Mouse (Mus musculus): ENCODE measurements around the gene Nav2. TPM values are rescaled to one million over a fixed set of nuclear protein-coding genes. Genes with fewer than 3 reads are reported as not detected.

The Nav2 gene
- total RNA-seq, 2 experiments from 2014 or later = 200 to 220 TPM

DNA sequence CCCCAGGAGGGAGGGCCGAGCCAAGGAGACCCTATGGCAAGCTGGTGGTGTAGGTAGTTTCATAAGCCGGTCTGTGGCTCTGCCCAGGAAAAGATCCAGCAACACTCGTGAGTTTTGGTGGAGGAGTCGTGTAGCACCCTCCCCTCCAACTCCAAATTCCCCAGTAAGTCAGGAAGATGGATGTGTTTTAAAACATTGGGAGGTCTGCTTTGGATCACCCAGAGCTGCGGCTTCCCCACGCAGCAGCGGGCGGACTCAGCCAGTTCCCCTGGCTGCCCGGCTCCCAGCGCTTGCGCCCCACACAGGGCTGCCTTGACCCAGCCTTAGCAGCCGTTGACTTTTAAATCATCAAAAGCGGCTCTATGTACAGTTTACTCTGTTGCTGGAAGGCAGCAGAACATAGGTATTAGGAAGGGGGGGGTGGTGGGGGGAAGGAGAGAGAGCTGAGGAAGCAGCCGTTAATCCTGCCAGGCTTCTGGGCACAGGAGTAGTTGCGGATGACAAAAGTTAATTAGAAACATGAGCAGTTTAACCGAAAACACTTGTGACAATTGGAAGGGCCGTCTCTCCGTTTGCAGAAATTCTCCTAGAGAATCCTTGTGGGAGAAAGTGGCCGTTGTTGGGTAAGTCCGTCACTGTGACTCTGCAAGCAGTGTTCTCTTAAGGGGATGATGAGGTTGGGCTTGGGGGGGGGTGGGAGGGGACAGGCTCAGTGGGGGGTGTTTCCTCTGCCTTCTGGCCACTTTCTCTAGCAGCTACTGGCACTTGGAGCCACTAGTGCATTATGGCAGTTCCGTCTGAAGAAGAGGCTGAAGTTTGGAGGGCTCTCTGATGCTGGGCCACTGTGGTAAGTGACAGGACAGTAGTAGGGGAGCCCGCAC lies 542.0 kb downstream of the Nav2 start:
- no peak for DNase-seq
- intact Hi-C loops (cut with DNase I) = no loop called here

DNA sequence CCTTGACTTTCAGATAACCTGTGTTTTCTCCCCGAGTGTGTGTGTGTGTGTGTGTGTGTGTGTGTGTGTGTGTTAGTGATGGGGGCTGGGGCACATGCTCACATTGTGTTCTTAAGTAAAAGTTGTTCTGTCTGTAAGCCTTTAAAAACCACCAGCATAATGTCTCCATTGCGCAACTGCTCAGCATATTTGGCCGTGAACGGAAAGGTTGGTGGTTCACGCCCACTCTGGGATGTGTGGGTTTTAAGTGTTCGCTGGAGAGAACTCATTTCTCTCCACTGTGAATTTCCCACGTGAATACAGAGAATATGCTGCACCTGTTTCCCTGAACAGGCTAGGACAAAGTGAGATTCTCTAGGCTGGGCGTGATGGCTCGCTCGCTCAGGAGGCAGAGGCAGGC lies 542.7 kb downstream of the Nav2 start:
- intact Hi-C loops (cut with DNase I) = no loop called here
- no peak for DNase-seq

- intact Hi-C loops (cut with DNase I) = no loop called here
- DNase-seq = no peak
These were observed 543.8 kb downstream of the Nav2 start for GRCm38 (mm10) chr7:49452274-49452673.

- intact Hi-C loops (cut with DNase I) = no loop called here
- no peak for DNase-seq
These were observed 546.1 kb downstream of the Nav2 start for GRCm38 (mm10) chr7:49454601-49455000.

DNA sequence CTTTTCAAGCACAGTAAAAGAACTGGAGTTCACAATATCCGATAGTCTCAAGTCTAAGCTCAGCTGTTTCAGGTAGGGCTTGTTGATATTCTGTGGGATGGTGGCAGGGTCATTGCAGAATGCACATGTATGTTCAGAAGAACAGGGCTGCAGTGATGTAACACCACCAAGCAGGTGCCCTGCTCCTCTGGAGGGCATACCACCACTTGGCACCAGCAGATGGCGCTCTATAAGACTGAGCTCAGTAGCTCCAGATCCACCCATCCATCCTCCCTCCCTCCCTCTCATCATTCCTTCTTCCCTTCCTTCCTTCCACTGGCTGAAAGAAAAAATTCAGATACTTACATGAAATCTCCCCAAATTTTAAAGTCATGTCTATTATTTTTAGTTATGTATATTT lies 547.6 kb downstream of the Nav2 start:
- DNase-seq = peak; percentile 70
- intact Hi-C loops (cut with DNase I) = no loop called here

- intact Hi-C loops (cut with DNase I) = no loop called here
- DNase-seq = no peak
These were observed 548.9 kb downstream of the Nav2 start for GRCm38 (mm10) chr7:49457398-49457797.

- DNase-seq = no peak
- intact Hi-C loops (cut with DNase I) = no loop called here
These were observed 549.4 kb downstream of the Nav2 start for GRCm38 (mm10) chr7:49457890-49458289.

DNA sequence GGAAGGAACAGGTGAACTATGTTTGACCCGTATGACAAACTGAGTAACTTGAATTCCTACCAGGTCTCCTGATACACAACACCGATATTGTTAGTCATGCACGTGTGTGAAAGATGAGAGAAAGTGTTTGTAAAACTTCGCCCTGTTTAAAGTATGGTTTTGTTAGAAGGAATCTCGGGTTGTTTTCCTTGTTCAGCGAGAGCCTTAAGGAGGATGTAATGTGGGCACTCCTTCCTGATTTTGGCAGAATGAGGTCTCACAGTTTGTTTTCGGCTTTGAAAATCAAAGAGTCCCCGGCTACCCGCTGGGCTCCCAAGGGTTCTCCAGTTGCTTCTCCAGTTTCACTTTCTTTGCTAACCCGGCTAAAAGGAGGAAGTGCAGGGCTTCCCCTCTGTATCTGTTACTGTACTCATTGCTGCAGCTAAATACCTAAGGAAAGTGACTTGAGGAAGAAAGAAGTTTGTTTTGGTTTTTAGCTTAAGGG lies 553.9 kb downstream of the Nav2 start:
- intact Hi-C loops (cut with DNase I) = no loop called here
- no peak for DNase-seq

DNA sequence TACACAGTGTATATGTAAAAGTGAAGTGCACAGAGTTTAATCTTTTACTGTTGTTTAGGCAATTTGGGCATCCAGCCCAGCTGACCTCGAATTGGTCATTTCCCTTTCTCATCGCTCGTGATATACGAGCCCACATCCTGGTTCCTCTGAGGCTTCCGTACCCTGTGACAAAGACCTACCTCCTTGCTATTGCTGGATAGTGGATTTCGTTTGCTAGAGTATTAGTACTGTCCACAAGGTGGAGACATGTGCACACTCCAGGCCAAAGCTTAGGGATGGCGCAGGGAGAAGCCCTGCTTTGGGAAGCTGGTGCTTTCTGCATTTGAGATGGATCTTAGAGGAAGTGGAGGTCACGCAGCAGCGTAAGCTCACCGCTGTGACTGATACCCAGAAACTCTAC lies 559.3 kb downstream of the Nav2 start:
- intact Hi-C loops (cut with DNase I) = no loop called here
- peak; percentile 30 for DNase-seq

DNA sequence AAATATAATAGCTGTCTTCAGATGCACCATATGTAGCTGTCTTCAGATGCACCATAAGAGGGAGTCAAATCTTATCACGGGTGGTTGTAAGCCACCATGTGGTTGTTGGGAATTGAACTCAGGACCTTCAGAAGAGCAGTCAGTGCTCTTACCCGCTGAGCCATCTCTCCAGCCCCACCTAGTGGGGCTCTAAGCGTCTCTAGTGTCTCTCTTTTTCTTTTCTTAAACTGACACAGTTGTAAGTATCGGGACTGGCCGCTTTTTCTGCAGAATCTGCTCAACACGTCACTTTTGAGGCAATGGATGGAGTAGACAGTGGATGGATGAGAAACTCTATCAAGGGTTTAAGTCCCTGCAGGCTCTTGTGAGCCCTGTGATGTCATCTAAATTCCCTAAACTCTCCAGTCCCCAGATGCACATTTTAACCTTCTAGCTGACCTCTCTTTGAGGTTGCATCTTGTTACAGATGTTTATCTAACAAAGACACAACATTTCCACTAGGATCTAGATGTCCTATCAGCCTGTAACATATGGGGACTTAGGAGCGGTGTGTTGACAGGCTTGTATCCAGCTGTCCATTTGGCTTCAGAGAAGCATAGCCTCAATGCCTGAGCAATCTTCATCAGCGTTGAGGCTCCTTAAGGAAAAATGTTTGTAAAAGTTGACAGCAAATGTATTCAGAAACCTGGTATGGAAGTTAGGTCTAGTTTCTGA lies 560.1 kb downstream of the Nav2 start:
- DNase-seq = no peak
- intact Hi-C loops (cut with DNase I) = no loop called here

- DNase-seq = peak; percentile 65
- intact Hi-C loops (cut with DNase I) = no loop called here
These were observed 562.8 kb downstream of the Nav2 start for GRCm38 (mm10) chr7:49471278-49471677.

DNA sequence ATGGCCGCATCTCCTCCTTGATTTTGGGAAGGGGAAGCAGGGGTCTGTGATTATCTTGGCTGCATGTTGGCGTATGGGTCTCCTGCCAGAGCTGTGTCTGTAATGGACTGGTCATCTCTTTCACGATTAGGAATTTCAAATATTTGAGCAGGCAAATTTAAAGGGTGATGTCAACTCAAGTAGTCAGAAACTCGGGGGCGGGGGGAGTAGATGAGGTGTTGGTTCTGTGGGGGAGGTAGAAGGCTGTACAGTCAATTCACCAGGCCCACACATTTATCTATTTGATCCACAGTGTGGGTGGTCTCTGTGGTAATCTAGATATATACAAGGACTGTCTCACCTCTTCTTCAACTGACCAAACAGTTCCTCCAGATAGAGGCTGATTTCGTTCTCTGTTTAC lies 566.8 kb downstream of the Nav2 start:
- no peak for DNase-seq
- intact Hi-C loops (cut with DNase I) = no loop called here

- intact Hi-C loops (cut with DNase I) = no loop called here
- DNase-seq = no peak
These were observed 567.6 kb downstream of the Nav2 start for GRCm38 (mm10) chr7:49476163-49476562.

DNA sequence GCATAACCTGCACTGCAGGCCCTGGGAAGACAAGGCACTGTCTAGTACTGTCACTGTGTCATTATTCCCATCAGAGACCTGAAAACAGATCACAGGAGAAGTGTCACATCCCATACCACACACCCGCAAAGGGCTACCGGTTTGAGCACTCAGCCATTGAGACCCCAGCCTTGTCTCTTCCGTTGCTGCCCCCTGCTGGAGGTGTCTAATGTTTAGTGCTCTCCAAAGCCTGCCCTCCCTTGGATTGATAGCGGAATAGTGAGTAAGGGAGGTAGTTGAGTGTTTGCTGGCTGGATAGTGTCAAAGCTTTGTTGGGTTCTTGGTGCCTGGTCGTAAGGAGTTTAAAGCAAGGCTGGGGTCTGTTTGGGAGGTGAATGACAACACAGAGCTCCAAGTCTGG lies 568.1 kb downstream of the Nav2 start:
- intact Hi-C loops (cut with DNase I) = no loop called here

GRCm38 (mm10) chr7:49477076-49477975 lies 568.8 kb downstream of the Nav2 start:
- DNase-seq = no peak
- intact Hi-C loops (cut with DNase I) = no loop called here

More for the DNA sequence above, 568.1 kb downstream of the Nav2 start:
- DNase-seq = peak; percentile 48

- intact Hi-C loops (cut with DNase I) = no loop called here
- no peak for DNase-seq
These were observed 569.4 kb downstream of the Nav2 start for GRCm38 (mm10) chr7:49477976-49478349.

DNA sequence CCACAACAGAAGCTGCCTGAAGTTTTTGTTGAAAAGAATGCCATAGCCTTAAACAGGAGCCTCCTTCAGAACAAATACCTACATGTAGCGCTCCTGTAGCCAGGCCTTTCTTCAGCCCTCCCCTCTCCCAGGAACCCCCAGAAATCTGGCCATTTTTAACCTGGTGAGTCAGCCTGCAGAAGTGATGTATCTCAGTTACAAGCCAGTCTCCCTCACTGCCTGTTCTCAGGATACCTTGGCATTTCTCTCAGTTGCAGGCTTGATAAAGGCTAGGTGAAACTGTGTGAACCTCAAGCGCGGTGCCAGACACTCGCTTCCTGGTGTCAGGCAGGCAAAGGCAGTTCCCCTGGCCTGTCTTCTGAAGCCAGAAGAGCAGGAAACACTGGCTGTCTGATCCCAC lies 570.4 kb downstream of the Nav2 start:
- no peak for DNase-seq
- intact Hi-C loops (cut with DNase I) = no loop called here

- intact Hi-C loops (cut with DNase I) = no loop called here
- DNase-seq = no peak
These were observed 572.4 kb downstream of the Nav2 start for GRCm38 (mm10) chr7:49480962-49481361.

DNA sequence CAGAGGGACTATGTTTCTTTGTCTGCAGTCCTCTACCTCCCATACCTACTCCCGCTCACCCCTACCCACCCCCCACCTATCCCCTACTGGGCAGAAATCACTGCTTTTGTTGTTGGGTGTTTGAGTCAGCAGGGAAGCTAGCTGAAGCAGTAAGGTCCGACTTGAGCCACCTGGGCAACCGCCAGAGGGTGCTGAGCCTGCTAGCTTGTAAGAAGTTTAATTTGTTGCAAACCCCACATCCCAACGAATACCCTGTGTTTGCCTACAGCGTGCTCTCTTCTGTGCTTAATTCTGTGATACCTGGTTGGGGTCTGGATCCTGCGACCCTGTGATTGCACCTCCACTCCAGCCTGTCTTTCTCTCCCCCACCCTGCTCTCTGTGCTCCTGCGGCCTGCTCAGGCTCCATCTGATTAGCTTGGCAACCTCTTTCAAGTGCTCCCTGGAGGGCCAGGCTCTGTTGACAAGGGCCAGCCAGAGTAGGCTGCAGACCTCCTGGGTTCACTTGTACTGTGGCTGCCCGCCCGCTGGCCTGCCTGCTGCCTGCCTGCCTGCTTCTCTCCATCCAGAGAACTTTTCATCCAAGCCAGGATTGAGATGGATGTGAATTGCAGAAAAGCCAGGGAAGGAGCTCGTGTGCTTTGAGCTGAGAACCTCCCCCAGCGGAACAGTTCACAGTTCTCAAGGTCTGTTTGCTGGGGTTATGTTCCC lies 575.7 kb downstream of the Nav2 start:
- intact Hi-C loops (cut with DNase I) = no loop called here
- DNase-seq = peak; percentile 35

- DNase-seq = no peak
- intact Hi-C loops (cut with DNase I) = no loop called here
These were observed 576.9 kb downstream of the Nav2 start for GRCm38 (mm10) chr7:49485292-49485847.

All from left cerebral cortex, postnatal 4 days (tissue).